Mouse (Mus musculus): Measurements from ENCODE around the gene Acacb. TPM values are rescaled to one million over a fixed set of nuclear protein-coding genes. Genes with fewer than 3 reads are reported as not detected.

Acacb gene
- polyA plus RNA-seq, 1 experiment from 2014 or later: 3.7 TPM

- Histone ChIP-seq H3K27ac (ENCODE audit: low read depth, low read length) (no peak overlapping the region), H3K27me3 (replicated peaks; ENCODE audit: control insufficient read depth, insufficient read depth, low read length) (no peaks in the 10 kb centered on the region), H3K4me3 (ENCODE audit: low read depth, low read length) (no peak overlapping the region), H3K4me2 (ENCODE audit: low read length) (no peak overlapping the region), H3K4me1 (ENCODE audit: control insufficient read depth, insufficient read depth, low read length) (peaks cover 11% of the 10 kb centered on the region), H3K9me3 (replicated peaks; ENCODE audit: control insufficient read depth, low read length) (no peaks in the 10 kb centered on the region), H3K36me3 (ENCODE audit: control insufficient read depth, insufficient read depth, low read length) (no peaks in the 10 kb centered on the region), H3K9ac (ENCODE audit: low read length) (peak overlapping the region; percentile 21; the same call in 1 of the 2 replicates)
- ATAC-seq: peak; percentile 67; the same call in 1 of the 2 replicates
- 49% methylated on average over 3 of the region's 3 CpGs for WGBS
- peak; percentile 74 for DNase-seq (ENCODE audit: low spot score)
Measured at GRCm38 (mm10) chr5:114290004-114290403, 143.7 kb downstream of the Acacb start.

GRCm38 (mm10) chr5:114296693-114297631 is 150.6 kb downstream of the Acacb start:
- Histone ChIP-seq H3K27ac (ENCODE audit: low read depth, low read length) (peak overlapping the region; percentile 33; the same call in 1 of the 2 replicates), H3K9ac (ENCODE audit: low read length) (no peak overlapping the region), H3K4me3 (ENCODE audit: low read depth, low read length) (no peak overlapping the region), H3K27me3 (replicated peaks; ENCODE audit: control insufficient read depth, insufficient read depth, low read length) (peaks cover 3% of the 10 kb centered on the region; the same call in 1 of the 2 replicates), H3K4me1 (ENCODE audit: control insufficient read depth, insufficient read depth, low read length) (peaks cover 21% of the 10 kb centered on the region), H3K9me3 (replicated peaks; ENCODE audit: control insufficient read depth, low read length) (no peaks in the 10 kb centered on the region), H3K36me3 (ENCODE audit: control insufficient read depth, insufficient read depth, low read length) (no peaks in the 10 kb centered on the region), H3K4me2 (ENCODE audit: low read length) (peak overlapping the region; percentile 18; the same call in 1 of the 2 replicates)
- 11% methylated on average over 22 of the region's 22 CpGs for WGBS
- no peak for ATAC-seq
- peak; percentile 55 for DNase-seq (ENCODE audit: low spot score)

- H3K9ac ChIP-seq (ENCODE audit: low read length): no peak overlapping the region
- no peak overlapping the region for H3K4me3 ChIP-seq (ENCODE audit: low read depth, low read length)
- DNase-seq (ENCODE audit: low spot score) (peak; percentile 85), ATAC-seq (peak; percentile 54)
- peaks cover 3% of the 10 kb centered on the region; the same call in 1 of the 2 replicates for H3K27me3 ChIP-seq (replicated peaks; ENCODE audit: control insufficient read depth, insufficient read depth, low read length)
- no peaks in the 10 kb centered on the region for H3K36me3 ChIP-seq (ENCODE audit: control insufficient read depth, insufficient read depth, low read length)
- no peaks in the 10 kb centered on the region for H3K9me3 ChIP-seq (replicated peaks; ENCODE audit: control insufficient read depth, low read length)
- H3K27ac ChIP-seq (ENCODE audit: low read depth, low read length): no peak overlapping the region
- no peak overlapping the region for H3K4me2 ChIP-seq (ENCODE audit: low read length)
- H3K4me1 ChIP-seq (ENCODE audit: control insufficient read depth, insufficient read depth, low read length): peaks cover 20% of the 10 kb centered on the region
- 47% methylated on average over 18 of the region's 18 CpGs for WGBS
Measured at GRCm38 (mm10) chr5:114298212-114298894, 152.0 kb downstream of the Acacb start.

GRCm38 (mm10) chr5:114299156-114299855 is 153.0 kb downstream of the Acacb start:
- Histone ChIP-seq H3K9me3 (replicated peaks; ENCODE audit: control insufficient read depth, low read length) (no peaks in the 10 kb centered on the region), H3K4me1 (ENCODE audit: control insufficient read depth, insufficient read depth, low read length) (peaks cover 19% of the 10 kb centered on the region), H3K9ac (ENCODE audit: low read length) (peak overlapping the region; percentile 38), H3K4me2 (ENCODE audit: low read length) (peak overlapping the region; percentile 28), H3K27me3 (replicated peaks; ENCODE audit: control insufficient read depth, insufficient read depth, low read length) (peaks cover 3% of the 10 kb centered on the region; the same call in 1 of the 2 replicates), H3K36me3 (ENCODE audit: control insufficient read depth, insufficient read depth, low read length) (no peaks in the 10 kb centered on the region), H3K27ac (ENCODE audit: low read depth, low read length) (peak overlapping the region; percentile 54), H3K4me3 (ENCODE audit: low read depth, low read length) (no peak overlapping the region)
- DNase-seq (ENCODE audit: low spot score) (peak; percentile 55), ATAC-seq (peak; percentile 34; the same call in 1 of the 2 replicates)
- 7% methylated on average over 22 of the region's 22 CpGs for WGBS

- Histone ChIP-seq H3K27me3 (replicated peaks; ENCODE audit: control insufficient read depth, insufficient read depth, low read length) (peaks cover 3% of the 10 kb centered on the region; the same call in 1 of the 2 replicates), H3K4me3 (ENCODE audit: low read depth, low read length) (no peak overlapping the region), H3K27ac (ENCODE audit: low read depth, low read length) (no peak overlapping the region), H3K9ac (ENCODE audit: low read length) (no peak overlapping the region), H3K4me2 (ENCODE audit: low read length) (no peak overlapping the region), H3K4me1 (ENCODE audit: control insufficient read depth, insufficient read depth, low read length) (peaks cover 19% of the 10 kb centered on the region), H3K36me3 (ENCODE audit: control insufficient read depth, insufficient read depth, low read length) (no peaks in the 10 kb centered on the region), H3K9me3 (replicated peaks; ENCODE audit: control insufficient read depth, low read length) (no peaks in the 10 kb centered on the region)
- DNase-seq (ENCODE audit: low spot score): peak; percentile 43
- no peak for ATAC-seq
- WGBS: 44% methylated on average over 24 of the region's 24 CpGs
Measured at GRCm38 (mm10) chr5:114299883-114300610, 153.7 kb downstream of the Acacb start.

Other genes with a start within 250 kb of the Acacb start
- gene Coro1c, start 237.8 kb upstream of the Acacb start, polyA plus RNA-seq (2014; fragmentation: Nextera tagmentation; extraction: Ambion mirVana): 169 and 193 TPM in 2 replicates
- gene Ssh1, start 152.6 kb upstream of the Acacb start, polyA plus RNA-seq (2014; fragmentation: Nextera tagmentation; extraction: Ambion mirVana): 16.0 and 16.6 TPM in 2 replicates
- not detected in 2 replicates for gene Dao, start 142.8 kb upstream of the Acacb start, polyA plus RNA-seq (2014; fragmentation: Nextera tagmentation; extraction: Ambion mirVana)
- gene Usp30, start 81.1 kb upstream of the Acacb start, polyA plus RNA-seq (2014; fragmentation: Nextera tagmentation; extraction: Ambion mirVana): 13.9 and 16.9 TPM in 2 replicates
- 60.5 and 80.1 TPM in 2 replicates for gene Svop, start 55.0 kb upstream of the Acacb start, polyA plus RNA-seq (2014; fragmentation: Nextera tagmentation; extraction: Ambion mirVana)
- gene Alkbh2, start 18.3 kb upstream of the Acacb start, polyA plus RNA-seq (2014; fragmentation: Nextera tagmentation; extraction: Ambion mirVana): 6.5 and 8.3 TPM in 2 replicates
- 12.1 and 13.3 TPM in 2 replicates for gene Ung, start 16.1 kb upstream of the Acacb start, polyA plus RNA-seq (2014; fragmentation: Nextera tagmentation; extraction: Ambion mirVana)
- 0.09 and 0.14 TPM in 2 replicates for gene Foxn4, start 127.3 kb downstream of the Acacb start, polyA plus RNA-seq (2014; fragmentation: Nextera tagmentation; extraction: Ambion mirVana)
- gene Myo1h, start 142.6 kb downstream of the Acacb start, polyA plus RNA-seq (2014; fragmentation: Nextera tagmentation; extraction: Ambion mirVana): 0.36 and 0.64 TPM in 2 replicates
- gene Kctd10, start 234.0 kb downstream of the Acacb start, polyA plus RNA-seq (2014; fragmentation: Nextera tagmentation; extraction: Ambion mirVana): 87.6 and 88.4 TPM in 2 replicates
- gene Ube3b, start 234.1 kb downstream of the Acacb start, polyA plus RNA-seq (2014; fragmentation: Nextera tagmentation; extraction: Ambion mirVana): 35.9 and 43.1 TPM in 2 replicates

All from forebrain, embryonic 14.5 days (tissue).